Mouse (Mus musculus): ENCODE data around the gene Bysl.
"Not testable (repeated sequence)": the region's sequence is repeated elsewhere in the genome, so short reads cannot be mapped to it uniquely, and the experiment has no call there.

DNA sequence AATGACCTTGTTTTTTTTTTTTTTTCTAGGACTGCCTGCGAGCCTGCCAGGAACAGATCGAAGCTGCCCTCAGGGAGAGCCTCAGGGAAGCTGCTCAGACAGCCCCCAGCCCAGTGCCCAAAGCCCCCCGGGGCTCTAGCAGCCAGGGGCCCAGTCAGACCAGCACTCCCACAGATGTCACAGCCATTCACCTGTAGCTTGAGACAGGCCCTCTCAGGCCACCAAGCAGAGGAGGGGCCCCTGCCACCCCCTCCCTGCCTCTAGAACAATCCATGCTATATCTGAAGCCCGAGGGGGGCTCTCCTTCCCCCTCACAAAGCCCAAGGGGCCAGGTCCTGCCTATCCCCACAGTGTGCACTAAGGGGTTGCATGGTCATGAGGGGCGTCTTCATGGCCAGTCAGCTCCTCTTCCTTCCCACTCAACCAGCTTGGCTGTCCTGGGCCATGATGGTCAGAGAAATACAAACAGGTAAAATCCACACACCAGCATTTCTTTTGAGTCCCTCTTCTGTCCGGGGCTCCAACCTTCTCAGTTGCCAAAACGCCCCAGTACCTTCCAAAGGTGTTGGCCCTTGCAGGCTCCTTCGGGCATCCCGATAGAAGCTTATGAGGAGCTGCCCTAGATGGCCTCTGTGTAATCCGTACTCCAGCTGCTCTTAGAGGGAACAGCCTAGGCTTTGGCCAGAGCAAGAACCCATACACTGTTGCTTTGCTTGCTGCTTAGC lies 12.6 kb downstream of the Bysl start:
- not testable (repeated sequence) for TF ChIP-seq NELFE (IDR thresholded peaks at IDR 0.05; ENCODE audit: low read depth, low read length); RCOR1 (IDR thresholded peaks at IDR 0.05; ENCODE audit: low read depth, low read length); E2F4 (IDR thresholded peaks at IDR 0.05; ENCODE audit: borderline replicate concordance, low read depth, low read length); TAL1 (IDR thresholded peaks at IDR 0.05; ENCODE audit: low read length); CTCF (IDR thresholded peaks at IDR 0.05 in 2 of 3, conservative IDR thresholded peaks at IDR 0.05 in 1 of 3; ENCODE audit: control insufficient read depth in 1 of 3, insufficient read depth in 1 of 3, low read depth in 2 of 3, low read length in 3 of 3, poor library complexity in 1 of 3, severe bottlenecking in 1 of 3); ETS1 (IDR thresholded peaks at IDR 0.05; ENCODE audit: low read depth, low read length); ZNF384 (IDR thresholded peaks at IDR 0.05; ENCODE audit: low read depth, low read length); EP300 (IDR thresholded peaks at IDR 0.05; ENCODE audit: low read depth in 1 of 2, low read length in 2 of 2); HCFC1 (IDR thresholded peaks at IDR 0.05; ENCODE audit: low read depth, low read length); BHLHE40 (IDR thresholded peaks at IDR 0.05; ENCODE audit: borderline replicate concordance, low read depth, low read length)
- peak; percentile 6 to 8; a peak in 2 of 4 replicates for TF ChIP-seq POLR2A (IDR thresholded peaks at IDR 0.05; ENCODE audit: control insufficient read depth in 1 of 2, insufficient read depth in 1 of 2, low read depth in 1 of 2, low read length in 2 of 2, poor library complexity in 1 of 2)

Measured in MEL (cell line).